Mouse (Mus musculus): ENCODE measurements around the gene Gpx5.
"Not testable (repeated sequence)": the region's sequence is repeated elsewhere in the genome, so short reads cannot be mapped to it uniquely, and the experiment has no call there.

Gene Gpx5

GRCm38 (mm10) chr13:21267541-21267940 lies 25.0 kb downstream of the Gpx5 start:
- ATAC-seq (ENCODE audit: insufficient number of reproducible peaks, low FRiP score, low TSS enrichment) = no peak

- ATAC-seq (ENCODE audit: insufficient number of reproducible peaks, low FRiP score, low TSS enrichment) = no peak
These were observed 26.8 kb downstream of the Gpx5 start for GRCm38 (mm10) chr13:21265736-21266135.

- no peak for ATAC-seq (ENCODE audit: insufficient number of reproducible peaks, low FRiP score, low TSS enrichment)
These were observed 28.2 kb downstream of the Gpx5 start for GRCm38 (mm10) chr13:21264366-21264765.

- no peak for ATAC-seq (ENCODE audit: insufficient number of reproducible peaks, low FRiP score, low TSS enrichment)
These were observed 28.6 kb downstream of the Gpx5 start for GRCm38 (mm10) chr13:21263910-21264309.

DNA sequence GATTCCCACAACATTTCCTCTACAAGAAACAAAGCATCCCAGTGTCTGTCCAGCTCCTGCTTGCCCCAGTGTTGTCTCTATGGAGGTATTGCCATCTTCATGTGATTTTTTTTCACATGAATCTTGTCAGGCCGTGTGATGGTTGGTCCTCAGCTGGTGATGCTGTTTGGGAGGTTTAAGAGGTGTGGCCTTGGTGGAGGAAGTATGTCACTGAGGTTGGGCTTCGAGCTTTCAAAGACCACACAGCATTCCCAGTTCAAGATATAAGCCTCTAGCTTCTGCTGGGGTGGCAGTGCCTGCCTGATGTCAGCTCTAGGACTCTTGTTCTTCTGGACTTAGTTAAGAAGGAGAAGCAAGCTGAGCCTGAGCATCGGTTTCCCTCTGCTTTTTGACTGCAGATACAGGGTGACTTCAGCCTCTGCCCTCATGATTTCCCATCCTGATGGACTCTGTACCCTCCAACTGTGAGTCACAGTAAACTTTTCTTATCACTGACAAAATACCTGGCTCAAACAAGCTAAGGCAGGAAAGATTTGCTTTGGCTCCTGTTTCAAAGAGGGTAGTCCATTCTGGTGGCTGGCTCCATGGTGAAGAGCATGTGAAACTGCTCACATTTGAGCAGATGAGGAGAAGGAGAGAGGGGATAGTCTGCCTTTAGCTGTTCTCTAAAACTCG lies 29.6 kb downstream of the Gpx5 start:
- no peak for ATAC-seq (ENCODE audit: insufficient number of reproducible peaks, low FRiP score, low TSS enrichment)

GRCm38 (mm10) chr13:21260289-21260688 lies 32.2 kb downstream of the Gpx5 start:
- no peak for ATAC-seq (ENCODE audit: insufficient number of reproducible peaks, low FRiP score, low TSS enrichment)

- peak; percentile 67 for ATAC-seq (ENCODE audit: insufficient number of reproducible peaks, low FRiP score, low TSS enrichment)
These were observed 32.8 kb downstream of the Gpx5 start for GRCm38 (mm10) chr13:21259677-21260113.

DNA sequence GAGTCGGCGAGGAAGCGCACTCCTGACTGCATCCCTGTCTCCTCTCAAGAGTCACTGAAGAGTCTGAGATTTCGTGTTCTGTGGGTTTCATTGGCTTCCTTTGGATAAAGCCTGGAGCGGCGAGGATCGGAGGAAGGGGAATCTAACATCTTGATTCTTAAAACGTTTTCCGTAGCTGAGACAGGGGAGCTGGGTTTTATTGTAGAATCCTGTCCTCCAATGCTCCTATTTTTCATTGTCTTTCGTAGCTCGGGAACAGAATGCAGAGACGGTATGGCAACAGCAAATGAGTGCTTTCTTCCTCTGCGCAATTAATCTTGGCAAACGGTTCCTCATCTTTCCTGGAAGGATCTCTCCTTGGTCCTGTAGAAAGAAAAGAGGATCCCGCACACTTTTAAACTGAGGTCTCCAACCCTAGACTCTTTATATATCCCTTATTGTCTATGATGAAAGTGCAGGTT lies 33.3 kb downstream of the Gpx5 start:
- peak; percentile 43; the same call in 1 of the 2 replicates for ATAC-seq (ENCODE audit: insufficient number of reproducible peaks, low FRiP score, low TSS enrichment)

DNA sequence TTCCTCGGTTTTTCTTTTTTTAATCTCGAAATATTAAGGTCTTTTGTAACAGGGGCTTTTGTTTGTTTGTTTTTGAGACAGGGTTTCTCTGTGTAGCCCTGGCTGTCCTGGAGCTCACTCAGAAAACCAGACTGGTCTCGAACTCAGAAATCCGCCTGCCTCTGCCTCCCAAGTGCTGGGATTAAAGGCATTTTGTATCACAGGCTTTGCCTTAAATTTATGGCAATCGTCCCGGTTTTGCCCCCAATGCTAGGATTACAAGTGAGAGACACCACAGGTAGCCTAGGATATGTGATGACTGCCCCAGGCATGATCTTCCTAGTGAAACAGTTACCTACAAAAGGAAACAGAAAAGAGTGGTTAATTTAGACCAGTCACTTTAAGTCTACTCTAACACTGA lies 34.0 kb downstream of the Gpx5 start:
- ATAC-seq (ENCODE audit: insufficient number of reproducible peaks, low FRiP score, low TSS enrichment) = no peak

- ATAC-seq (ENCODE audit: insufficient number of reproducible peaks, low FRiP score, low TSS enrichment) = peak; percentile 75
These were observed 38.5 kb downstream of the Gpx5 start for GRCm38 (mm10) chr13:21253986-21254385.

- peak; percentile 61; the same call in 1 of the 2 replicates for ATAC-seq (ENCODE audit: insufficient number of reproducible peaks, low FRiP score, low TSS enrichment)
These were observed 39.0 kb downstream of the Gpx5 start for GRCm38 (mm10) chr13:21253569-21253968.

DNA sequence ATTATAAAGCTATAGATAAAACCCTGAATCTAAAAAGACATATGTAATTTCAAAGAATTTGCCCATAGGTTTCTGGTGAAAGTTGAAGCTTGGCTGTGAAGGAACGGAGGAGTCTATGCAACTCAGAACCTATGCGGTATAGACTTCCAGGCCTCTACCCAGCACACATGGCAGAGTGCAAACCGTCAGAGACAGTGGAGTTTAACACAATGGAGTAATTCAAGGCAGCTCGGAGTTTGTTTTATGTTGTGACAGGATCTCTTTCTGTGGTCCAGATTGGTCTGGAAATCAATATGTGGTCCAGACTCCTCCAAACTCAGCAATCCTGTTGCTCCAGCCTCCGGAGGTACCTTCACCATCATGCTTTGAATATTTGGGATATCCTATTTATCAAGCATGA lies 39.5 kb downstream of the Gpx5 start:
- no peak for ATAC-seq (ENCODE audit: insufficient number of reproducible peaks, low FRiP score, low TSS enrichment)

GRCm38 (mm10) chr13:21250074-21250681 lies 42.4 kb downstream of the Gpx5 start:
- no peak for ATAC-seq (ENCODE audit: insufficient number of reproducible peaks, low FRiP score, low TSS enrichment)

DNA sequence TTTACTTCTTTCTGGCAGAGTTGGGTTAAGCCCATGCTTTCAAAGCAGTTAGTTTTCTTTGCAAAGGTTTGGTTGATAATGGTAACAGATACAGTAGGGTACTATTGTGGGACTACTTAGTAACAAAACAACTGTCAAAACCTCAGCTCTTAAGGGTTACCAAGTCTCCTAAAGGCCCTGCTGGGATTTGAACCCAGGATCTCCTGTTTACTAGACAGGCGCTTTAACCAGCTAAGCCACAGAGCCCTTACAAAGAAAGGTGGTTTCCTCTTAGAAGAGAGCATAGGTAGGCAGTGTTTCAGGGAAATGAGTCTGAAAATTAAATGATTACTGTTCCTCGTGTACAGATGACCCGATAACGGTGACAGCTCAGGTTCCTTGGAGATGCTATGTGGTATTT lies 43.5 kb downstream of the Gpx5 start:
- ATAC-seq (ENCODE audit: insufficient number of reproducible peaks, low FRiP score, low TSS enrichment) = no peak

GRCm38 (mm10) chr13:21246276-21246675 lies 46.3 kb downstream of the Gpx5 start:
- no peak for ATAC-seq (ENCODE audit: insufficient number of reproducible peaks, low FRiP score, low TSS enrichment)

DNA sequence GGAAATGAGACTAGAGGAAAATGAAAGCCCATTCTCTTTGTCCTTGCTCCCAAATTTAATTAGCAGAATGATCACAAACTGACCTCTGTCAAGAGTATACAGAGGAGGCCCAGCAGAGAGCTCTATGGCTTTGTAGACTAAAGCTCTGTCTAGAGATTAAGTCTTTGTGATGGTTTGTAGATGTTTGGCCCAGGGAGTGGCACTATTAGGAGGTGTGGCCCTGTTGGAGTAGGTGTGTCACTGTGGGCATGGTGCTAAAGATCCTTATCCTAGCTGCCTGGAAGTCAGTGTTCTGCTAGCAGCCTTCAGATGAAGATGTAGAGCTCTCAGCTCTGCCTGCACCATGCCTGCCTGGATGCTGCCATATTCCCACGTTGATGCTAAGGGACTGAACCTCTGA lies 47.6 kb downstream of the Gpx5 start:
- ATAC-seq (ENCODE audit: insufficient number of reproducible peaks, low FRiP score, low TSS enrichment) = not testable (repeated sequence)

GRCm38 (mm10) chr13:21244089-21244488 lies 48.4 kb downstream of the Gpx5 start:
- ATAC-seq (ENCODE audit: insufficient number of reproducible peaks, low FRiP score, low TSS enrichment) = no peak

GRCm38 (mm10) chr13:21243196-21243595 lies 49.3 kb downstream of the Gpx5 start:
- ATAC-seq (ENCODE audit: insufficient number of reproducible peaks, low FRiP score, low TSS enrichment) = no peak

DNA sequence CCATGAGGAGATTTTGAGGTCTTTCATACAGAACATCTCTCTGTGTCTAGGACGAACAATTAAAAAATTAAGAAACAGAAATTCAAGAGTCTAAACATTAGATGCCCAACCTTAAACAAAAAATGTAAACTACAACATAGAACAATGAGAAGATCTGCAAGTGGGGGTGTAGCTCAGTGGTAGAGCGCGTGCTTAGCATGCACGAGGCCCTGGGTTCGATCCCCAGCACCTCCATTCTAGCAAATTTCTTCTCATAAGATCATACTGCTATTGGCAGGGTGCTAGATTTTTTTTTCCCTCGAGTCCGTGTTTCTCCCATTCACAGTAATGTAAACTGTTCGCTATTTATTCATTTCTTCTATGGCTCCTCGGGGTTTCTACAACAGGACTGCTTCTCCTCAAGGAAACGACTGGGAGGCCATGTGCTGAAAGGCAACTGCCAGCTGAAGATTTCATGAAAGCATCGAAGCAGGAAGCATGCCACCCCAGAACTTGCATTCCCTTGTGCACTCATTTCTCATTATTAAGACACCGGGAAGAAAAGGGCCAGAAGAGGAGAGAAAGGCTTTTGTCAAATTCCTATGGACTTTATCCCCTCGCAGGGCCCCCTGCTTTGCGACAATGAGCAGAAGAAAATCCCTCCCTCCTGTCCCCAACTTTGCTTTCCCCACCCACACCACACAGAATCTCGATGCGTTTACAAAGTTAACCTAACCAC lies 50.0 kb downstream of the Gpx5 start:
- no peak for ATAC-seq (ENCODE audit: insufficient number of reproducible peaks, low FRiP score, low TSS enrichment)

DNA sequence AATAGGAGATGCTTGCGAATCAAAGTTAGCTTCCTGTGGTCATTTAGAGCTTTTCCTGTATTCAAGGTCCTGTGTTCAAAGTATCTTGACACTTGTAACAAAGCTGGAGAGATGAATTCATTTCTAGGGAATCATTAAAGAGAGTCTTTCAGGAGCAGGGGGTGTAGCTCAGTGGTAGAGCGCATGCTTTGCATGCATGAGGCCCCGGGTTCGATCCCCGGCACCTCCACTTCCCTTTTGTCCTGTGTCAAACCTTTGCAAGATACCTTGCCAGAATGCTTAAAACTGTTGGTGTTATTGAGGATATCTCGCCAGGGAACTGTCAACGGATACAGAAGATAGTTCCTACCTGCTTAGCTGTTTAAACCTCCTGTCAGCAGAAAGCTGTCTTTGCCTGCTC lies 51.7 kb downstream of the Gpx5 start:
- no peak for ATAC-seq (ENCODE audit: insufficient number of reproducible peaks, low FRiP score, low TSS enrichment)

- no peak for ATAC-seq (ENCODE audit: insufficient number of reproducible peaks, low FRiP score, low TSS enrichment)
These were observed 55.4 kb downstream of the Gpx5 start for GRCm38 (mm10) chr13:21237161-21237560.

Data from cerebellum, adult (tissue).